Mouse (Mus musculus) ES-E14 (cell line): ENCODE results near the gene Snrk.

Source experiments
- CHD2 ChIP-seq: IDR thresholded peaks from 2 replicates; pipeline ENCODE4 v1.6.1; 2014; ENCODE audit warnings: mild to moderate bottlenecking, low read depth, low read length, inconsistent platforms
- HCFC1 ChIP-seq: IDR thresholded peaks from 2 replicates; pipeline ENCODE4 v1.6.1; 2012; ENCODE audit warnings: low read length, inconsistent platforms, borderline replicate concordance; ENCODE audit not compliant: insufficient read depth
- MAFK ChIP-seq: IDR thresholded peaks from 2 replicates; pipeline ENCODE4 v1.6.1; 2014; ENCODE audit warnings: mild to moderate bottlenecking, low read depth, low read length, inconsistent platforms; ENCODE audit not compliant: insufficient read depth
- ZC3H11A ChIP-seq: IDR thresholded peaks from 2 replicates; pipeline ENCODE4 v1.6.1; 2012; ENCODE audit warnings: low read depth, mild to moderate bottlenecking, inconsistent platforms, low read length, borderline replicate concordance
- ZNF384 ChIP-seq: IDR thresholded peaks from 2 replicates; pipeline ENCODE4 v1.6.1; 2012; ENCODE audit warnings: low read depth, low read length, inconsistent platforms

GRCm38 (mm10) chr9:122157079-122157441, 40.0 kb downstream of the Snrk start:
- TF ChIP-seq ZNF384: no peak
- no peak for TF ChIP-seq CHD2
- no peak for TF ChIP-seq MAFK
- no peak for TF ChIP-seq HCFC1
- no peak for TF ChIP-seq ZC3H11A
